Mouse (Mus musculus) liver, postnatal 0 days (tissue): ENCODE results near the gene Usp37.

Source experiments
- CTCF ChIP-seq: sonication (generic); IDR thresholded peaks from 2 replicates; pipeline ENCODE4 v1.5.1; 2016; ENCODE audit warnings: antibody characterized with exemption, low read depth
- EP300 ChIP-seq: IDR thresholded peaks from 2 replicates; pipeline ENCODE4 v1.6.1; 2016; ENCODE audit warnings: antibody characterized with exemption, low read depth, mild to moderate bottlenecking

DNA sequence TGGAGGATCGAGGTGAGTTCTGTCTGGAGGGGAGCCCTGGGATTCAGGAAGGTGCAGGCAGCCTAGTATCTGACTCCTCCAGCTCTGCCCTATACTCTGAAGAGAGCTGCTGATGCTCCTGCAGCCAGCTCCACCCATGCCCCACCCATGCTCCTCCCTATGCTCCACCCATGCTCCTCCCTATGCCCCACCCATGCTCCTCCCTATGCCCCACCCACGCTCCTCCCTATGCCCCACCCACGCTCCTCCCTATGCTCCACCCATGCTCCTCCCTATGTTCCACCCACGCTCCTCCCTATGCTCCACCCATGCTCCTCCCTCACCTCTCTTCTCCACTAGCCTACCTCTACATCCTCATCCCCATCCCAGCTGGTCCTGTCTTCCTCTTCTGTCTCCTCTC, 128.9 kb downstream of the Usp37 start:
- TF ChIP-seq EP300 (no peak), CTCF (no peak)
